Mouse (Mus musculus): ENCODE data around the gene Gja8. TPM values are rescaled to one million over a fixed set of nuclear protein-coding genes. Genes with fewer than 3 reads are reported as not detected.

The Gja8 gene
- polyA plus RNA-seq, 1 experiment from 2014 or later: not detected

GRCm38 (mm10) chr3:96937606-96938005 lies 11.8 kb upstream of the Gja8 start:
- no peak overlapping the region for H3K4me2 ChIP-seq (replicated peaks; ENCODE audit: low read depth, low read length)
- H3K36me3 ChIP-seq (ENCODE audit: control insufficient read depth, insufficient read depth, low read length): no peaks in the 10 kb centered on the region
- H3K9ac ChIP-seq (ENCODE audit: low read depth, low read length): no peak overlapping the region
- no peak overlapping the region for H3K4me3 ChIP-seq (ENCODE audit: low read depth, low read length)
- 18% methylated on average over 5 of the region's 5 CpGs for WGBS
- DNase-seq (ENCODE audit: low spot score) (peak; percentile 48), ATAC-seq (ENCODE audit: low FRiP score) (peak; percentile 66)
- H3K9me3 ChIP-seq (ENCODE audit: control insufficient read depth, low read length): no peaks in the 10 kb centered on the region
- H3K27ac ChIP-seq (ENCODE audit: low read depth, low read length): peak overlapping the region; percentile 33; the same call in 1 of the 2 replicates
- H3K4me1 ChIP-seq (replicated peaks; ENCODE audit: control insufficient read depth, insufficient read depth, low read length): peaks cover 5% of the 10 kb centered on the region; the same call in 1 of the 2 replicates
- no peaks in the 10 kb centered on the region for H3K27me3 ChIP-seq (ENCODE audit: control insufficient read depth, insufficient read depth, low read length)

- WGBS: 10% methylated on average over 6 of the region's 6 CpGs
- no peaks in the 10 kb centered on the region for H3K27me3 ChIP-seq (ENCODE audit: control insufficient read depth, insufficient read depth, low read length)
- H3K4me2 ChIP-seq (replicated peaks; ENCODE audit: low read depth, low read length): no peak overlapping the region
- H3K9me3 ChIP-seq (ENCODE audit: control insufficient read depth, low read length): no peaks in the 10 kb centered on the region
- ATAC-seq (ENCODE audit: low FRiP score) (no peak), DNase-seq (ENCODE audit: low spot score) (peak; percentile 80)
- no peak overlapping the region for H3K4me3 ChIP-seq (ENCODE audit: low read depth, low read length)
- H3K27ac ChIP-seq (ENCODE audit: low read depth, low read length): no peak overlapping the region
- H3K36me3 ChIP-seq (ENCODE audit: control insufficient read depth, insufficient read depth, low read length): no peaks in the 10 kb centered on the region
- H3K4me1 ChIP-seq (replicated peaks; ENCODE audit: control insufficient read depth, insufficient read depth, low read length): peaks cover 8% of the 10 kb centered on the region; the same call in 1 of the 2 replicates
- no peak overlapping the region for H3K9ac ChIP-seq (ENCODE audit: low read depth, low read length)
Observed at GRCm38 (mm10) chr3:96936241-96936640, 10.4 kb upstream of the Gja8 start.

DNA sequence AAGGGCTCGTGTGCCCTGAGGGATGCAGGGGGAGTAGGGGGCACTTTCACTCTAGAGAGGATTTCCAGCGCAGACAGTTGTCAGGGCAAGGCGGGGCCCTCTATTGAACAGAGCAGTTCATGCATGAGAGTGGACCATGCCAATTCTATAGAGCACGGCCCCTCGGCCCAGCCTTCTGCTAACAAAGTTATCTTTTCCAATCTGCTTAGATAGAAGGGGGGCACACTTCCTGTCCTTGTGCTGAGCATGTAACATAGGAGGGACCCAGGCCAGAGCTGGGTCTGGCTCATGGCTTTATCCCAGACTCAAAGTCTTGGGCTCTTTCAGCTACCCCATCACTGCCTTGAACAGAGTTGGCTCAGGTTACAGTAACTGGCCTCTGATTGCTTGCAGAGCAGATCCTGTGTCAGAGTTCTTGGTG lies 5.5 kb upstream of the Gja8 start:
- H3K4me2 ChIP-seq (replicated peaks; ENCODE audit: low read depth, low read length): 0 out of 2 replicates have a peak overlapping the region, but pooled peaks have one; percentile 6
- no peaks in the 10 kb centered on the region for H3K9me3 ChIP-seq (ENCODE audit: control insufficient read depth, low read length)
- H3K27ac ChIP-seq (ENCODE audit: low read depth, low read length): no peak overlapping the region
- H3K27me3 ChIP-seq (ENCODE audit: control insufficient read depth, insufficient read depth, low read length): no peaks in the 10 kb centered on the region
- no peaks in the 10 kb centered on the region for H3K36me3 ChIP-seq (ENCODE audit: control insufficient read depth, insufficient read depth, low read length)
- peaks cover 7% of the 10 kb centered on the region; the same call in 1 of the 2 replicates for H3K4me1 ChIP-seq (replicated peaks; ENCODE audit: control insufficient read depth, insufficient read depth, low read length)
- peak; percentile 80 for ATAC-seq (ENCODE audit: low FRiP score)
- WGBS: 21% methylated on average over 5 of the region's 5 CpGs
- peak; percentile 46 for DNase-seq (ENCODE audit: low spot score)
- H3K4me3 ChIP-seq (ENCODE audit: low read depth, low read length): no peak overlapping the region
- H3K9ac ChIP-seq (ENCODE audit: low read depth, low read length): no peak overlapping the region

DNA sequence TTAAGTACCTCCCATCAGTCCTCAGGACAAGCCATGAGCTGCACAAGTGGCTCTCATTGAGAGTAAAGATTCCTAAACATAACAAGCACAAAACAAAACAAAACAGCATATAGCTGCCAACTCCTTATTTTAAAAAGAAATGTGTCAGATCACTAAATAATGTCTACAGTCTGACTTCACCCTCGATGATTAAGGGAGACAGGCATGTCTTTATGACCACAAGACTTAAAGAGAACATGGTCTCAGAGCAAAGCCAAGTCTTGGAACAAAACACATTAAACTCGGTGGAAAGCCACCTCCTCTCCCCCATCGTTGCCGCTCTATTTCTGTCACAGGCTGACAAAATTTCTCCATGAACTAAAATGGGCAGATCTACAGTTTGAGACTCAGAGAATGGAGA lies 1.2 kb downstream of the Gja8 start:
- no peaks in the 10 kb centered on the region for H3K36me3 ChIP-seq (ENCODE audit: control insufficient read depth, insufficient read depth, low read length)
- no peaks in the 10 kb centered on the region for H3K27me3 ChIP-seq (ENCODE audit: control insufficient read depth, insufficient read depth, low read length)
- H3K4me3 ChIP-seq (ENCODE audit: low read depth, low read length): no peak overlapping the region
- no peak overlapping the region for H3K27ac ChIP-seq (ENCODE audit: low read depth, low read length)
- DNase-seq (ENCODE audit: low spot score) (no peak), ATAC-seq (ENCODE audit: low FRiP score) (no peak)
- H3K9ac ChIP-seq (ENCODE audit: low read depth, low read length): no peak overlapping the region
- H3K4me1 ChIP-seq (replicated peaks; ENCODE audit: control insufficient read depth, insufficient read depth, low read length): no peaks in the 10 kb centered on the region
- H3K4me2 ChIP-seq (replicated peaks; ENCODE audit: low read depth, low read length): no peak overlapping the region
- WGBS: 92% methylated on average over 4 of the region's 4 CpGs
- H3K9me3 ChIP-seq (ENCODE audit: control insufficient read depth, low read length): no peaks in the 10 kb centered on the region

DNA sequence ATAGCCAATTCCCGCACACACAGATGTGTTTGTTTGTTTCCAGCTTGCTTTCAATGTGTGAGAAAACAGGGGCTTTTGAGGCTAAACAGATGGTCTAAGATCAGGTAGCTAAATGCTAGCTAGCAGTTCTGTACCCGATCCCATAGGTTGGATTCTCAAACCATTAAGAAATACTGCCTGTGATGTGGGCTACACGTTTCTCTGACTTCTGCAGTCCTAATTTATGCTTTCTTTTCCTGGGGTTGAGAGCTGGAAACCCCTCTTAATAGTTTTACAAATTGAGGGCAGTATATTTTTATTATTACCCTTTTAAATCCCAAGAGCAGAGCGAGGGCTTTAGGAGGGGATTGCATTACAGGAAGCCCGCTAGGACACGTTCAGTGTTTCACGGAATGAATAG lies 4.8 kb downstream of the Gja8 start:
- H3K27me3 ChIP-seq (ENCODE audit: control insufficient read depth, insufficient read depth, low read length): no peaks in the 10 kb centered on the region
- H3K9ac ChIP-seq (ENCODE audit: low read depth, low read length): no peak overlapping the region
- no peak overlapping the region for H3K27ac ChIP-seq (ENCODE audit: low read depth, low read length)
- no peak overlapping the region for H3K4me2 ChIP-seq (replicated peaks; ENCODE audit: low read depth, low read length)
- no peaks in the 10 kb centered on the region for H3K9me3 ChIP-seq (ENCODE audit: control insufficient read depth, low read length)
- no peak overlapping the region for H3K4me3 ChIP-seq (ENCODE audit: low read depth, low read length)
- no peak for DNase-seq (ENCODE audit: low spot score)
- no peaks in the 10 kb centered on the region for H3K36me3 ChIP-seq (ENCODE audit: control insufficient read depth, insufficient read depth, low read length)
- no peaks in the 10 kb centered on the region for H3K4me1 ChIP-seq (replicated peaks; ENCODE audit: control insufficient read depth, insufficient read depth, low read length)
- 75% methylated on average over 7 of the region's 7 CpGs for WGBS
- no peak for ATAC-seq (ENCODE audit: low FRiP score)

DNA sequence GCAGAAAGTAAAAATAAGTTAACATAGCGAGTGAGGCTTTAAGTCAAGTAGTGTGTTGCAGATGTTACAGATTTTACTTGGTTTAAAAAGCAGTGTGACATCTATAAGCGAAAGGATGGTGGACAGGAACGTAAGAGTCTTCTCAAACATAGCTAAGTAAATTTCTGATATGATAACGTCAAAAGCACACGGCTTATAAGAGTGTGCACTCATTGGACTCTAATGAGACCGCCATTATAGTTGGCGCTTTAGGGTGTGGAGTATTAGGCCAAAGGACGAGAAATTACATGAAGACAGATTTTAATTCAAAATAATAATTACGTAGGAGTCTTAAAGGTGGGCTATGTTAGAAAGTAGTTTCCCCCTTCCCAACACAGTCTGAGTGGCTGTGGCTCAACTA lies 20.2 kb downstream of the Gja8 start:
- Histone ChIP-seq H3K4me2 (replicated peaks; ENCODE audit: low read depth, low read length) (peak overlapping the region; percentile 86), H3K9ac (ENCODE audit: low read depth, low read length) (peak overlapping the region; percentile 95; the same call in 1 of the 2 replicates), H3K27me3 (ENCODE audit: control insufficient read depth, insufficient read depth, low read length) (no peaks in the 10 kb centered on the region), H3K4me3 (ENCODE audit: low read depth, low read length) (peak overlapping the region; percentile 97), H3K36me3 (ENCODE audit: control insufficient read depth, insufficient read depth, low read length) (no peaks in the 10 kb centered on the region), H3K27ac (ENCODE audit: low read depth, low read length) (no peak overlapping the region), H3K4me1 (replicated peaks; ENCODE audit: control insufficient read depth, insufficient read depth, low read length) (0 out of 2 replicates have a peak, but pooled peaks cover 2% of the 10 kb centered on the region), H3K9me3 (ENCODE audit: control insufficient read depth, low read length) (no peaks in the 10 kb centered on the region)
- no peak; the same call in 1 of the 2 replicates for ATAC-seq (ENCODE audit: low FRiP score)
- no peak for DNase-seq (ENCODE audit: low spot score)
- 53% methylated on average over 9 of the region's 9 CpGs for WGBS

DNA sequence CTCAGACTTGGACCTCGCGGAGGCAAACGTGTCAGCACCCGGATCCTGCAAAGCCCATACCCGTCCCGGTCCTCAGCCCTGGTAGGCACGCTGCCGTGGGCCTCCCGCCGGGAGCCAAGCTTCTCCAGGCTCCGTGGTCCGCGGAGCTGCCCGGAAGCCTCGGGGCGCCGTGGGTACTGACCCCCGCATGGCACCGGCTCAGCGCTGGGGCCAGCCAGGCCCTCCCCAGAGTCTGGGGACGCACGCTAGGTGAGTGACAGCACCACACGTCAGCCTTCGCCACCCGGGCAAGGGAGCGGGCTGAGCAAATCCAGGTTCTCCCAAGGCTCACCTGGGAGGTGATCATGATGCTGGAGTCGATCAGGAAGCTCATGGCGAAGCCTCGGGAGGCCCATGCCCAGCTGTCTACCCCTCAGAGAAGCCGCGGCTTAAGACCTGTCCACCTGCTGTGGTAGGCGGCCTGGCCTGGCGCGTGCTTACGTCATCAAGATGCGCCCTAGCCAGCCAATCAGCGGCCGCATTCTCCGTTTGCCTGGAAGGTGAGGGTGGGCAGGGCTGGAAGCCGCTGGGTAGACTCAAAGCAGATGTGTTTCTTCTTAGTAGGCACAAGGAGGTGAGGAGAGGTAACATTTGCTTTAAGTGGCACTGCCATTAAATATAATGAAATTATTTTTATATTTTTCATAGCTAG lies 20.8 kb downstream of the Gja8 start, which contains the start of gene Gpr89:
Gene Gpr89 (minus strand): TSS at position 496 of the 691 bp plus-strand sequence.
- under 1% methylated on average over 40 of the region's 40 CpGs for WGBS
- H3K4me3 ChIP-seq (ENCODE audit: low read depth, low read length): peak within 1 kb of the TSS; percentile 97
- H3K27me3 ChIP-seq (ENCODE audit: control insufficient read depth, insufficient read depth, low read length): no peaks in the 10 kb centered on the region
- 0 out of 2 replicates have a peak, but pooled peaks cover 2% of the 10 kb centered on the region for H3K4me1 ChIP-seq (replicated peaks; ENCODE audit: control insufficient read depth, insufficient read depth, low read length)
- H3K9me3 ChIP-seq (ENCODE audit: control insufficient read depth, low read length): no peaks in the 10 kb centered on the region
- H3K27ac ChIP-seq (ENCODE audit: low read depth, low read length): no peak within 1 kb of the TSS
- H3K9ac ChIP-seq (ENCODE audit: low read depth, low read length): peak within 1 kb of the TSS; percentile 95
- H3K36me3 ChIP-seq (ENCODE audit: control insufficient read depth, insufficient read depth, low read length): no peaks in the 10 kb centered on the region
- ATAC-seq (ENCODE audit: low FRiP score) (peak; percentile 98), DNase-seq (ENCODE audit: low spot score) (peak; percentile 95)
- H3K4me2 ChIP-seq (replicated peaks; ENCODE audit: low read depth, low read length): peak within 1 kb of the TSS; percentile 86

DNA sequence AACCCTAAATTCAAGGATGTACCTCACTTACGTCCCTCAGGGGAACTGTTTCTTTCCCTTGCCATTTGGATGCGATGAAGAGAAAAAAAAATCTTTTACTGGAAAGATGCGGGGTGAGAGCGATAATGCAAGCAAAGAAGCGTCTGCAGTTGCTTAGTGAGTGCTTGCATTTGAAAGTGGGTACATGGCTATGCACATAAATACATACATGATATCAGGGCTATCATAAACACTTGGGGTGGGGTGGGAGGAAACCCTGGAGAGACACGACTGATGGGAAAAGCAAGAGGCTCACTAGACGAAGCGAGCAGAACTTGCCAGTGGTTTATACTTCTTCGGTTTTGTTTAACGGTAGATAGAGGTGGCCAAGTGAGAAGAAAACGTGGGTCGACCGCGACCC lies 21.4 kb downstream of the Gja8 start, which contains the start of gene Gja5:
Gene Gja5 (plus strand): TSS at position 301 of the 400 bp plus-strand sequence.
- H3K4me3 ChIP-seq (ENCODE audit: low read depth, low read length): peak within 1 kb of the TSS; percentile 97
- H3K9ac ChIP-seq (ENCODE audit: low read depth, low read length): peak within 1 kb of the TSS; percentile 95
- H3K4me2 ChIP-seq (replicated peaks; ENCODE audit: low read depth, low read length): peak within 1 kb of the TSS; percentile 86
- H3K4me1 ChIP-seq (replicated peaks; ENCODE audit: control insufficient read depth, insufficient read depth, low read length): 0 out of 2 replicates have a peak, but pooled peaks cover 2% of the 10 kb centered on the region
- no peaks in the 10 kb centered on the region for H3K27me3 ChIP-seq (ENCODE audit: control insufficient read depth, insufficient read depth, low read length)
- DNase-seq (ENCODE audit: low spot score): no peak
- ATAC-seq (ENCODE audit: low FRiP score): no peak
- no peaks in the 10 kb centered on the region for H3K9me3 ChIP-seq (ENCODE audit: control insufficient read depth, low read length)
- no peak within 1 kb of the TSS for H3K27ac ChIP-seq (ENCODE audit: low read depth, low read length)
- WGBS: 13% methylated on average over 14 of the region's 14 CpGs
- H3K36me3 ChIP-seq (ENCODE audit: control insufficient read depth, insufficient read depth, low read length): no peaks in the 10 kb centered on the region

Data from hindbrain, embryonic 11.5 days (tissue).